Mouse (Mus musculus): ENCODE data around the gene Lgsn. TPM values are rescaled to one million over a fixed set of nuclear protein-coding genes. Genes with fewer than 3 reads are reported as not detected.

The Lgsn gene
- total RNA-seq, 2 experiments from 2014 or later: not detected

DNA sequence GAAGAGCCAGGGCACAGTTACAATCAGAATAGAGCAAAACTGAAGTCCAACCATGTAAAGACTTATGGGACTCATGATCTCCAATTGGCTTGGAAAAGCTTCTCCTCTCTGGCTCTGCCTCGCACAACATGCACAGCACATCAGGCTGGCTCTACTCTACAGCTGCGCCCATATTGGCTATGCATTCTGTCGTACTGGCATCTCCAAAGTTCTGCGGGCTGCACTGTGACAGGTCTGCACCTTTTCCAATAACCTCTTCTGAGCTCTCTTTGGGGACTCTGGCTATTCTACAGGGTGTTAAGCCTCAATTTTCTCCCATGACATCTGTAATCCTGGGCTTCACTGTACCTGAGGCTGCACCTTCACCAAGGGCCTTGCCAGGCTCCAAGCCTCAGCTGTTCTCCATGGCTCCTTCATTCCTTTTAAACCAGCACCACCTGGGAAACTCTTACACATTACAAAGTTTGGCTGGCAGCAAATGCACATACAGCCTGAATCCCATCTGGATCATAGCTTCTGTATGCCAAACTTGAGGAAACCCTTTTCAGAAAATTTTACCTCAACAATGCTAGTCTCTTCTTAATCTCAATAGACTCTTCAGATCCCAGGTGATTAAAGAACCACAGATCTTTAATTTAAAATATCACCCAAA is 44.5 kb downstream of the Lgsn start:
- no peak for DNase-seq

DNA sequence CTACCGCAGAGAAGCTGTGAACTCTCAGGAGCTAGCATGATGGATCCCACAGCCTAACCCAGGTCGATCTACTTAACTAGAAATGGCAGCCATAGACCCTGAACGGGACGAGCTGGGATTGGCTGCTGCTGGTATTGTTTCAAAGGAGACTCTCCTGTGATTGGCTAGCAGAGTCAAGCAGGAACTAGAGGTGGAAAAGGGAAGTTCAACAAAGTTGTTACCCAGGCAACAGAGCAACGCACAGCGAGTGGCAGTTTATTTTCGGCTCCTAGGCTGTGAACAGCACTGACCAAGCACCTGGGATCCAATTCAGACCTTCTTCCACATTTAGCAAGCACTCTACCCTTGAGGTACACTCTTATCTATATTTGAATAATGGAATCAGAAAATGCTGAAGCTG is 46.4 kb downstream of the Lgsn start, which contains the start of the genes 4931428L18Rik and Pih1d3:
TSS of gene 4931428L18Rik (minus strand) at position 121 of the 400 bp plus-strand sequence.
TSS of gene Pih1d3 (plus strand) at position 275 of the 400 bp plus-strand sequence.
- DNase-seq: no peak

DNA sequence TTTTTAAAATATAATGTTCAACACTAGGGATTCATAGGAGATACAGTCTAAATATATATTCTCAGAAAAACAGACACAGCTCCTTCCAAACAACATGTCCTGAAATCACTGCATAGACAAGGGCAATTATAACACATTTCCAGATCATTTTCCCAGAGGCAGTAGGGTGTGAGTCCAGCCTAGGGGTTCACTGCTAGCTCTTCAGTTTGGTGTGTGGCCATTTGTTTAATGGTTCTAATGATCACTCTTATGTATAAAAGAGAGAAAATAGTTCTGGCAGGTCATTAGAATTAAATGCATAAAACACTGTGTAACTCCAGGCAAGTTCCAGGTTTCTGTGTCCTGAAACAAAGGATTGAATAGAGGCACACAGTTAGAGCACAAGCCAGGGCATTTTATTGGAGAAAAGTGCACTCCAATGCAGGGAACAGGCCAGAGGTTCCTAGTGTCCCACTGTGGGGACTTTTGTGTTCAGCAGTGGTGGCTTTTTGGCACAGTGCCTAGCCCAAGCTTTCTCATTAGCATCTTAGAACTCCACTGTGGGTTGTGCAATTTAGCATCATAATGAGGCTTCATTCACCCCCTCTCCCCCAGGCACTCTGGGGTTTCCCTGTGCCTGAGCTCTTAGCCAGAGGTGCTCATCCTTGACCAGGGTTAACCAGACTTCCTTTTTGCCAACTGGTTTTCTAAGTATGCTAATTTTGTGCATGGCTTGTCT is 57.3 kb downstream of the Lgsn start:
- peak; percentile 5 to 6 for DNase-seq

Other genes starting within 250 kb of the Lgsn start
- gene AC153137.1, start 198.4 kb upstream of the Lgsn start, total RNA-seq (2021): not detected
- not detected for gene 4931428L18Rik, start 46.3 kb downstream of the Lgsn start, total RNA-seq (2021)
- not detected for gene Pih1d3, start 46.4 kb downstream of the Lgsn start, total RNA-seq (2021)